Mouse (Mus musculus) left cerebral cortex, postnatal 14 days (tissue): Measurements from ENCODE around the gene Bves. TPM values are rescaled to one million over a fixed set of nuclear protein-coding genes. Genes with fewer than 3 reads are reported as not detected.
A peak's percentile ranks its signal among the peaks of the same experiment; 100 is the strongest.
"Not testable (repeated sequence)": the region's sequence is repeated elsewhere in the genome, so short reads cannot be mapped to it uniquely, and the experiment has no call there.

Experiments
- DNase-seq, 2 experiments: peaks; one replicate each; pipeline ENCODE4 v3.0.0; 2021 to 2022; ENCODE audit warnings: low spot score in 2 of 2, mixed read lengths in 1 of 2
- intact Hi-C: fragments of 180-260 bp; cut with DNase I; formaldehyde crosslinking; loops from one replicate; pipeline ENCODE4 v1.15.1; 2025
- total RNA-seq, 2 experiments: library from RNA; stranded (reverse); gene quantifications; 2 replicates each; pipeline ENCODE4 v1.2.3; 2021

Bves gene
- total RNA-seq, 2 experiments from 2014 or later, result 0.48 to 0.82 TPM

DNA sequence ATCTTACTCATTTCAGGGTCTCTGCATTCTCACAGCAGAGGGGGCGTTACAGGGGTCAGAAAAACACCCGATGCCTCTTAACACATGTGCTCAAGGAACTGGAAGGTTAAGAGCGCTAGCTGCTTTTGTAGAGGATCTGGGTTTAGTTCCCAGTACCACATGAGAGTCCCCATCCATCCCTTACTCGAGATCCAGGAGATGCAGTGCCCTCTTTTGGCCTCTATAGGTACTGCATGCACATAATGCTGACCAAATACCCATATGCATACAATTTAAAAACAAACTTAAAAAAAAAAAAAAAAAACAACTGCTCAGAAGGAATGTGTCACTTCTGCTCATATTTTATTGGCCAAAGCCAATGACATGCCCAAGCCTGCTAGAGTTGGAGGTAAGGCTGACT is 8.8 kb downstream of the Bves start:
- no peak for DNase-seq

DNA sequence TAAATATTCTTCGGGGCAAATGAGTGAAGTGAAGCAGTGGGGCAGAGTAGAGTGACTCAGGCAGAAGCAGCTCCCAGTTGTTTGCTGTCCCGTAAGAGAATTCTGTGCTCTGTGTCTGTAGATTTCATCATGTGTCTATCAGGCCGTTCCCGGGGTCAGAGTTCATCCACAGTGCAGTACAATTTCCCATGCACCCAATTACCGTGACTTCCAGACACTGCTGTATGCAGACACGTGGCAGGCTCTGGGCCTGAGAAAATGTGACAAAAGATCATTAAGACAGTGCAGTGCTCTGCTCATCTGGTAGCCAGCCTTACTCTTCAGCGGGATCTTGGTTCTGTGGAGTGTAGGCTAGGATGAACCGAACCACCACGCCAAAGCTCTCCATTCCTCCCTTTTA is 9.6 kb downstream of the Bves start:
- no peak for DNase-seq
- intact Hi-C loops, result no loop called here

More for the DNA sequence above, 8.8 kb downstream of the Bves start:
- intact Hi-C loops, result no loop called here

DNA sequence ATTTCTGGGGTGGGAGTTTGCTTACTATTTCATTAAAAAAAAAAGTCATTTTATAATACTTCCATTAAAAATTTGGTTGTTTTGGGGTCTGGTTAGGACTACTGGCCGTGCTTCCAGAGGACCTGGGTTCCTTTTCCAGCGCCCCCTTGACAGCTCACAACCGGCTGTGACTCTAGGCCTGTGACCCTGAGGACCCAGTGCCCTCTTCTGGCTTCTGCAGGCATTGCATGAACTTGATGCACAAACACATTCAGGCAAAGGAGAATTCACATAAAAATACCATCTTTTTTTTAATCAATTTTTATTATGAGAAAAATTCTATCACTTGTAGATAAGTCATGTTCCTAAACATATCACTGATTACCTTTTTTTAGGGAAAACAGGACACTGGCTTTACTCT is 12.6 kb downstream of the Bves start:
- intact Hi-C loops, DNase-seq: not testable (repeated sequence)

DNA sequence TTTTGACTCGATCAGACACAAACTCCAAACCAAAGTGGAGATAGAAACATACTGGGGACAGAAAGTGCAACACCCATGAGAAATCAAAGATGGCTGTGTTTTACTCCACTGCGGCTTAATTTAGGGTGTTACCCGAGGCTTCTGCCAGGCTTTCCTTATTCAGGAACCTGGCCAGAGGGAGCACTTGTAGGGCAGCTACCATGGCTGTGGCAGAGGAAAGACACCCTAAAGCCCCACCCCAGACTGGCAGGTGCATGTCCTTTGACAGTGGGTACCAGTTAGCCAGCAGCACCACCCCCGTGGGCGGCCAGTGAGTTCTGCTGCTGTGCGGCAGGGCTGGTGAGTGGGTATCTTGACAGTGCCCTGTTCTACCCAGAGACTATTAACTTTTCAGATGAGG is 20.5 kb downstream of the Bves start:
- no peak for DNase-seq
- intact Hi-C loops, result no loop called here

DNA sequence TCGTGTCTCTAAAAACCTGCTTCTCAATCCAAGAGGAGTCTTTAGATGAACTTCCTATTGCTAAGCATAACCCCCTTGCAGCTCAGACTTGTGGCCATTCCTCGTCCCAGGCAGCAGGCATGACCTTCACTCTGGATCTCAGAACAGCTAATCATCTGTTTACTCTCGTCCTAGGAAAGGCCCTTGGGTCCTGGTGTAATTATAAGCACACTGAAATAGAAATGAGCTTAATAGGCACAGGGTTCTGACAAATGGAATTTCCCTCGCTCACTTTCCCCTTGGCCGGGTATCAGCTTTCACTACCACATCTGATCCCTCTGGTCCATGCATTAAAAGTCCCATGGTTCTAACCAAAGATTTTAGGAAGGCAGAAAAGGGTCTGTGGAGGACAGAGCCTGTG is 27.8 kb downstream of the Bves start:
- intact Hi-C loops, result no loop called here
- DNase-seq, result no peak

DNA sequence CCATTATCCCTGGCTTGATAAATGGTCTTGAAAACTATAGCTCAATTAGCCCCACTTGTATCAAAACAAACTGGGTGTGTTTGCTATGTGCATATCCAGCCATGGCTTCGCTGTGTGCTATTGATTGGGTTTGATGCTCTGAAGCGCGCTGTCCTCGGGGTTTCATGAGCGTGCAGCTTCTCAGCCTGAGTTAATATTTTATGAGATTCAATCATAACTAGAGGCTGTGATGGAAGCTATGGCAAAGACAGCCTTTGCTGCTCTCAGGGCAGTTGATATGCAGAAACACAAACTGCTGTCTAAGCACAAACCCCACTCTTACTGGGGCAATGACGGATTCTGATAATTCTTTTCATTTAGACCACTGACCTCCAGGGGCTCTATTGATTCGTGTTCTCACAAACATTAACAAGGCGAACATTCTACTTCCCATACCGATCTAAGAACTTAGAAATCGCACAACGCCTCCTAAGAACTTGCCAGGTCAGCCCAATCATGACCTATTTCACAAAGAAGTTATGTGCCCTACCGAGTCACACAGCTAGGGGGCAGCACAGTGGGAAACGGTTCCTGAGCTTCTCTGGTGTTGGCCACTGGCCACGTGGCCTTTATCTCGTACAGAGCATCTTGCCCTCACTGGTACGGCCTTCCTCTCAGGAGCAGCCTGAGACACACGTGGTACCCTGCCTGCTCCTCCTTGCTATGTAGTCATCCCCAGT is 31.6 kb downstream of the Bves start:
- intact Hi-C loops, result no loop called here
- no peak for DNase-seq

DNA sequence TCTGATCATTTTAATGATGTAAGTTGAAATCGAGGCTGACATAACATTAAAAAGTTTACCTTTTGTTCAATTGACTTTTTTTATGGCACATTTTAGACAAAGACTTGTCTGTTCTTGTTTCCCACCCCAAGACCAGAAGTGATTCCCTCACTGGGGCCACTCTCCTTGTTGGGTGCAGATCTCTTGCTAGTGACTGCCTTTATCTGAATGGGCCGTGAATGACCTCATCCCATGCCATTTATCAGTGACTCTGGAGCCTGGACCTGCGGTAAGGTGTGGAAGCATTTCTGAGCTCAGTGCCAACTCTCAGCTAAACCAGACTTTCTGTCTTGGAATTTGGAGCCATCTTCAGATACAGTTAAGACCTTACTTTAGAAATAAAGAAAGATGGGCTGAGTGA is 34.1 kb downstream of the Bves start:
- intact Hi-C loops, result loop anchor here (5.0 kb wide), 1 partner anchor 322 kb away; no protein-coding TSS in a partner anchor
- no peak for DNase-seq

DNA sequence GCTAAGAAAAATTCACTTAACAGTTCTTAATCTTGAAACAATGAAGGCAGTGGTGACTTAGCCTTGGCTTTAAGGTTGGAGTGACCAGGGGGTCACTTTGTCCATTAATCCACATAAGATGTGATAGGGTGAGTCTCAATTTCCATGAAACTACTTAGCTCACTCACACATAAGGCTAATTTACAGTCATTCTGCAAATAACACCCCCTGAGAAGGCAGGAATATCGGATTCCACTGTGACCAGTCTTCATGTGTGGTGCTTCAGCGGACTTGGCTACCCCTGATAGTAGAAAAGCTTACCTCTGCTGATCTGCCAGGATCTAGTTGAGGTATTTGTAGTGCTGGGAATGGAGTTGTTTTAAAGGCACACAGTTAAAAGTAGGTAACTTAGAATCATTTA is 35.0 kb downstream of the Bves start:
- no peak for DNase-seq
- intact Hi-C loops, result loop anchor here (5.0 kb wide), 1 partner anchor 323 kb away; no protein-coding TSS in a partner anchor

DNA sequence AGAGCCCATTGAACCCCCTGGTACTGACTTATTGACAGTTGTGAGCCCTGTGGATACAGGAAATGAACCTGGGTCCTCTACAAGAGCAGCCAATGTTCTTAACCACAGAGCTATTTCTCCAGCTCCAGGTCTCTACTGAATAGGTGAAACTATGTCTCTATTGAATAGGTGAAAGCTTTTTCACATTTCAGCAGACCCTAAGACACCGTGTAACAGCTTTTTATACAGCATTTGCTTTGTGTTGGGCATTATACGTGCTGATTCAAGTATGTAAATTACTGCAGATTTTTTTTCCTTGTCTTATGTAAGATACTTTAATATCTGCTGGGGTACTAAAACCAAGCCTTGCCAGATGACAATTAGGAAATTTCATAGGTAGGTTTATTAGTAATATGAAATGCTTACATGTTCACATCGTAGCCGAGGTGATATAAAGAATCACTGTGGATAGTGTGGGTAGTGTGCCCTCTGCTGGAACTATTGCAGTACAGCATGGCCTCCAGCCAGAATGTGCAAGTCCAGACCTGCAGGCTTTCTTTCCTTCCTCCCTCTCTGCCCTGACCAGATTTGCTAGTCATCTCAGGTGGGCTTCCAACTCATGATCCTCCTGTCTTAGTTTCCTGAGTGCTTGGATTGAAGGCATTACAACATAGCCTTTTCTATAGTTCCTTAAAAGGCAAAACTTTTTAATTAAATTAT is 37.6 kb downstream of the Bves start:
- intact Hi-C loops, result loop anchor here (5.0 kb wide), 1 partner anchor 326 kb away; no protein-coding TSS in a partner anchor

DNA sequence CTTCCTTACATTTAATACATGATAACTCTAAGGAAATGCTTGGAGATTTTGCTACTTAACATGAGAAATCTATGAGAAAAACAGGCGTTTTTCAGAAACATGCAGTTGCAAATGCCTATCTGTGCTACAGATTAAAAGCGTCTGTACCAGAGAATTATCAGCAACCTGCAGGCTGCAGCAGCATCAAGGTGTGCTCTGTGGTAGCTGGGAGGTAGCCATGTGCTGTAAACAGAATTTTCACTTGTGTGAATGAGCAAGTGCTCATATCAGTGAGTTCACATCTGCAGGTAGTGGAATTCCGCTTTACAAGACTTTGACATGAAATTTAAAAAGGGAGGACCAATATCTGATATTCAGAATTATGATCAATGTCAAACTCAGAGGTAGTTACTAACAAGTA is 42.7 kb downstream of the Bves start:
- intact Hi-C loops, result no loop called here
- DNase-seq, result no peak

More for the DNA sequence above, 37.6 kb downstream of the Bves start:
- DNase-seq, result peak; percentile 80 to 82

DNA sequence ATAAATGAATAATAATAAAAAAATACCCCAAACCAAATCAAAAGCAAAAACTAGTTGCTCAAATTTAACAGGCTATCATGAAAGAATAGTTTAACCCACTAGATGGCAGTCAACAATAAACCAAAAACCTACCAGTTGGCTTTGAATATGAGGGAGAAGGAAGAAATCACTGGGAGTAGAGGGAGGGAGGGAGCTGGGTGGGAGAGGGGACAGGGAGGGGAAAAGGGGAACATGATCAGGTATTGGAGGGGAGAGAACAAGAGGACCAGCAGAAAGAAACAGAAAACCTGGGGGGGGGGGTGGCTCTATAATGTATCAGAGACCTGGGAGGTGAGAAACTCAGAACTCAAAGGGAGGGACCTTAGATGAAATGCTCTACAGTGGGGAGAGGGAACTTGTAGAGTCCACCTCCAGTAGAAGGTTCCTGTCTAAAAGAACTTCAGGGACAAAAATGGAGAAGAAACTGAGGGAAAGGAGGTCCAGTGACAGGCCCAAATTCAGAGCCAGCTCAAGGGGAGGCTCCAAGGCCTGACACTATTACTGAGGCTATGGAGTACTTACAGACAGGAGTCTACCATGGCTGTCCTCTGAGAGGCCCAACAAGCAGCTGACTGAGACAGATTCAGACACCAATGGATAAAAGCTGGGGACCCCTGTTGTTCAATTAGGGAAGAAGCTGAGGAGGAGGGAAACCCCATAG is 46.5 kb downstream of the Bves start:
- peak in 1 of 2 experiments; percentile 44 for DNase-seq
- intact Hi-C loops, result loop anchor here (5.0 to 10.0 kb wide), 3 partner anchors 130 to 535 kb away; no protein-coding TSS in a partner anchor

DNA sequence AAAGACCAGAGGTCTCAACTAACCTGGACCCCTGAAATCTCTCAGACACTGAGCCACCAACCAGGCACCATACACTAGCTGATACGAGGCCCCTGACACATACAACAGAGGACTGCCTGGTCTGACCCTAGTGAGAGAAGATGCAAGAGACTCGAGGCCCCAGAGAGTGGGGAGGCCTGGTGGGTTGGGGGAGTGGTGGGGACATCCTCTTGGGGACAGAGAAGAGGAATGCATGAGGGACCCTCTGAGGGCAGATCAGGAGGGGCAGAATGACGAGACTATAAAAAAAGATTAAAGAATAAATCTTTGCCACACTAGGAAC is 47.0 kb downstream of the Bves start:
- intact Hi-C loops, result loop anchor here (5.0 to 10.0 kb wide), 3 partner anchors 130 to 535 kb away; no protein-coding TSS in a partner anchor
- no peak for DNase-seq

DNA sequence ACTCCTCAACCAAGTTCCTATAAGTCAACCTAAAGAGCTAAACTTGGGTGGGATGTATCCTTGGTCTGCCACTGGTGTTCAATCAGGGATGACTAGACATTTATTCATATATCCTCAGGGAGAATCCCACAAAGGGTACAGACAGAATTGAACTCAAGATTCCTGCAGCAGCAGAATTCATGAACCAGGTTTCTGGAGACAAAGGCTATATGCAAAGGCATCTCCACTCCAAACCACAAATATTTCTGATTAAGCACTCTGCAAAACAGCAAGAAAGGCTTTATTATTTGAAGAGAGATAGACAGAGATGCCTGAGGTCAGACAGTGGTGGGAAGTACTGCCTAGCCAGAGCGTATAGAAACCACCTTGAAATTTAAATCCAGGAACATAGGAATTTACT is 62.6 kb downstream of the Bves start:
- no peak for DNase-seq
- intact Hi-C loops, result no loop called here

DNA sequence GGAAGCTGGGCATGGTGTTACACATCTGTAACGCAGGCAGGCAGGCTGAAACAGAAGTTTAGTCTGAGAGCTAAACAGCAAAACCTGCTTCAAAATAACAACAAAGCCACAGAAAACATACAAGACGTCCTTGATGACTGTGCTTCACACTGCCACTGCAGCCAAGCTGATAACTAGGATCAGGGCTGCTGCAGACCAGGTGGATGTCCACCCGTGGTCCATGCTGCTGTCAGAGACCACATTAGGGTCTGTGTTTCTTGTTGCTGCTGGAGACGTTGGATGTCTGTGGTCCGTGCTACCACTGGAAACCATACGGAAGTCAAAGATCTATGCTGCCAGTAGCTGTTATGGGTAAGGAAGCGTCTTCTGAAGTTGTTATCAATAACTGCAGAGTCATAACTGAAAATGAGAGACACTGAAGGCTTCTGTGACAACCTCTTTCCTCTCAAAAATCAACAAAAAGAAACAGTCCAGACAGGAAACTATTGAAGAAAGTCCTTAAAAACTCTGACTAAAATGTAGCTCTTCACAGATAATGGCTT is 64.2 kb downstream of the Bves start:
- intact Hi-C loops, result no loop called here
- no peak for DNase-seq

DNA sequence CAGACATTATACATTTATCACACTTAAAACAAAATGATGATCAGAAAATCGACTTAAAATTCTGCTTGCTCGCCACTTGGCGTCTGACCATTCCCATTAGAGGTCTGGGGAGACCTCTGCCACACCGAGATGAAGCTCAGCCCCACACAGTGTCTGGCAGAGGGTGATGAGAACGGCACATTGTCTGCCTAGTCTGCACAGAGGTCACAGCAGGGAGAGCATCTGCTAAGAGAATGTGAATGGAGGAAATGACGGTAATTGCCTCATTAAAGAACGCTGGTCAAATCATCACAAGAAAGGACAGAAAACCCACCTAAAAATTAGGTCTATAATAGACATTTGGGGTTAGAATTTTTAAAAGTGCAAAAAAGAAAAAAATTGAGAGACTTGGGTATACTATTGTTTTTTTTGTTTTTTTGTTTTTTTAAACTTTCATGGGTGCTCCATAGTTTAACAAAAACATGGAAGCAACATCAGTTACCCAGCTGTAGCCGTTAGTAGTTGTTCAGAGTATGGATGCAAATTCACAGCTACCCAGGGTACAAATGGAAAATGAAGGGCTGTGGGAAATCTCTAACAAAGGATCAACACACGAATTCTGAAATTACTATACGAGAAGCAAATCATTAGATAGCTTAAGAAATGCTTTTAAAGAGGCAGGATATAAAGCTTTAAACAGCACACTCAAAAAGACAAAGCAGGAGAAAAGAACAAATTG is 75.2 kb downstream of the Bves start:
- intact Hi-C loops, result no loop called here
- no peak for DNase-seq

DNA sequence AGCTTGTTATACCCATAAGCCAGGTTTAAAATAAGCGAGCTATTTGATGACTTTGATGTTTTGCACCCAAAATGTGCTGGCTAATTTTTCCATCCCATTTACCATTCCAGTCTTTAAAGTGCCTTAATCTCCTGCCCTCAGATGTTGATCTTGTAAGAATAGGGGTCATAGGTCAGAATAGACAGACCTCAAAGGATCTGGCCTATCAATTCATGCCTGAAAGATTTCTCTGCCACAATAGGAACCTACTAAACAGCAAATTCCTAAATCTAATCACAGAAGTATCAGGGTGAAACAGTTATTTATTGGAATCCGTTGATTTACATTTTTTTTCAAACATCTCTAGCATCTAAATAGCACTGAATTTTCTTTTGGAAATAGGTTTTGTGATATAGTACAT is 76.2 kb downstream of the Bves start:
- intact Hi-C loops, result no loop called here
- no peak for DNase-seq

DNA sequence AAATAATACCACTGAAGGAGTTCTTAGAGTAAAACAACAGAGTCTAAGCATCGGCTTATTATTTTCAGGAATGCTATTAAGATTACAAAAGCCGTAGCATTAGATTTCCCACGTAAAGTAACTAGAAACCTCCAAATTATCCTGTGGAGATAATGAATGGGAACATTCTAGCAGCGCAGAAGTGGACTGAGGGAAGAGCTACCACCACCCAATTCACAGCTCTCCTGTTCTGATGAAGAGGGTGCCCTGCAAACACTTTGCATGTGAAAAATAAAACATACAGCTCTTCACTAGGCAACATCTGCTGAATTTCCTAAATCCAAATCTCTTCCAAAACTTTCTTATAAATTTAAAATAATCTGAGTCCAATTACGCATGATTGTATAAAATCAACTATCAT is 76.6 kb downstream of the Bves start:
- intact Hi-C loops, result no loop called here
- no peak for DNase-seq
